Mouse (Mus musculus): ENCODE measurements around the gene Opcml.

DNA sequence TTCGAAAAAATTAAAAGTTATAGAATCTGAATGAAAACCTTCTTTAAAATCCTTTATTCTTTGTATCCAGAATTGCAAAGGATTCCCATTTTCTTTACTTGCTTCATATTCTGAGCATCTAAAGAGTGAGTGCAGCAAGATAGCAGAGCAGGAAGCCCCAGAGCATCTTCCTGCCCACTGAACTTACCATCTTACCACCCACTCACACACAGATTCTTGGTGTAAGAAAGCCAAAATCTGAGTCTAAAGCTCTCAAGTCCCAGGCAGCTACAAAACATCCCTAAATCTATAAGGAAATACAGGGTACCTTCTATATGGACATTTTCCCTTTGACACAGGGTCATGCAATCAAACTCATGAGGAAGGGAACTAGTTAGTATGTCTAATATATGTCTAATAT lies 973.6 kb downstream of the Opcml start:
- TF ChIP-seq CTCF (IDR thresholded peaks at IDR 0.05; ENCODE audit: low read depth, low read length) (no peak), POLR2A (IDR thresholded peaks at IDR 0.05; ENCODE audit: borderline replicate concordance, low read depth, low read length) (no peak)

Measured in bone marrow macrophage, adult 2 months (primary cell).